Mouse (Mus musculus): ENCODE measurements around the gene Gm14305. TPM values are rescaled to one million over a fixed set of nuclear protein-coding genes. Genes with fewer than 3 reads are reported as not detected.
"Not testable (repeated sequence)": the region's sequence is repeated elsewhere in the genome, so short reads cannot be mapped to it uniquely, and the experiment has no call there.

The Gm14305 gene
- polyA plus RNA-seq (2015; fragmentation: Nextera tagmentation; extraction: Ambion mirVana), result 34.1 and 37.2 TPM in 2 replicates

GRCm38 (mm10) chr2:176708051-176708450 is at the start of gene Gm14305:
Gm14305 (plus strand) TSS chr2:176708328.
- not testable (repeated sequence) for H3K27ac ChIP-seq; ATAC-seq (ENCODE audit: low FRiP score, low read depth); H3K27me3 ChIP-seq; H3K4me1 ChIP-seq; H3K9me3 ChIP-seq; H3K36me3 ChIP-seq
- 3% methylated on average over 3 of the region's 6 CpGs for WGBS
- Histone ChIP-seq H3K4me2 (replicated peaks) (peak within 1 kb of the TSS; percentile 54), H3K9ac (peak within 1 kb of the TSS; percentile 56; the same call in 1 of the 2 replicates), H3K4me3 (peak within 1 kb of the TSS; percentile 49)

GRCm38 (mm10) chr2:176670222-176670621 is 37.9 kb upstream of the Gm14305 start, which contains the start of gene Zfp973:
Zfp973 (plus strand) TSS chr2:176670522.
- H3K27me3 ChIP-seq; H3K27ac ChIP-seq; ATAC-seq (ENCODE audit: low FRiP score, low read depth); H3K4me2 ChIP-seq (replicated peaks); H3K4me3 ChIP-seq; H3K4me1 ChIP-seq; H3K9me3 ChIP-seq; H3K9ac ChIP-seq; H3K36me3 ChIP-seq: not testable (repeated sequence)
- WGBS, result no CpG with 5 or more reads among the region's 6 CpGs

Other genes starting within 250 kb of the Gm14305 start
- gene Gm14434, start 221.5 kb upstream of the Gm14305 start, polyA plus RNA-seq (2015; fragmentation: Nextera tagmentation; extraction: Ambion mirVana), result 1.4 and 3.2 TPM in 2 replicates
- gene Zfp967, start 187.3 kb upstream of the Gm14305 start, polyA plus RNA-seq (2015; fragmentation: Nextera tagmentation; extraction: Ambion mirVana), result not detected in 2 replicates
- 27.1 and 32.1 TPM in 2 replicates for gene Gm14308, start 72.0 kb upstream of the Gm14305 start, polyA plus RNA-seq (2015; fragmentation: Nextera tagmentation; extraction: Ambion mirVana)
- gene Zfp973, start 37.8 kb upstream of the Gm14305 start, polyA plus RNA-seq (2015; fragmentation: Nextera tagmentation; extraction: Ambion mirVana), result 9.1 and 9.5 TPM in 2 replicates
- 14.5 and 17.3 TPM in 2 replicates for gene Gm14295, start 90.3 kb downstream of the Gm14305 start, polyA plus RNA-seq (2015; fragmentation: Nextera tagmentation; extraction: Ambion mirVana)
- not detected in 2 replicates for gene Gm14408, start 122.8 kb downstream of the Gm14305 start, polyA plus RNA-seq (2015; fragmentation: Nextera tagmentation; extraction: Ambion mirVana)
- gene Gm14296, start 219.5 kb downstream of the Gm14305 start, polyA plus RNA-seq (2015; fragmentation: Nextera tagmentation; extraction: Ambion mirVana), result 8.8 and 13.2 TPM in 2 replicates